Mouse (Mus musculus): ENCODE measurements around the gene Ptch1.

- TF ChIP-seq CTCF (IDR thresholded peaks at IDR 0.05; ENCODE audit: extremely low read depth, insufficient read depth, low read length): no peak
- TF ChIP-seq POLR2A (IDR thresholded peaks at IDR 0.05; ENCODE audit: extremely low read depth, insufficient read depth, low read length): no peak
Measured at GRCm38 (mm10) chr13:63551552-63552290, 21.7 kb downstream of the Ptch1 start.
